Mouse (Mus musculus) forebrain, embryonic 15.5 days (tissue): ENCODE data around the gene Cacna1a. TPM values are rescaled to one million over a fixed set of nuclear protein-coding genes. Genes with fewer than 3 reads are reported as not detected.

Experiments
- ATAC-seq: fragments of 200-750 bp; cut with Nextera tagmentation; replicated peaks from 2 replicates; pipeline ENCODE4 v1.8.0; 2017; ENCODE audit warnings: mild to moderate bottlenecking, moderate TSS enrichment, moderate library complexity
- H3K27ac ChIP-seq: fragments of 300-500 bp; sonication (generic); replicated peaks from 2 replicates; pipeline ENCODE4 v1.5.1; 2015; ENCODE audit warnings: mild to moderate bottlenecking, inconsistent platforms
- H3K27me3 ChIP-seq: fragments of 300-500 bp; sonication (generic); 2 replicates; pipeline ENCODE4 v1.6.1; 2015; ENCODE audit warnings: inconsistent platforms
- H3K36me3 ChIP-seq: fragments of 300-500 bp; sonication (generic); 2 replicates; pipeline ENCODE4 v1.6.1; 2015; ENCODE audit warnings: mild to moderate bottlenecking, inconsistent platforms
- H3K4me1 ChIP-seq: fragments of 300-500 bp; sonication (generic); 2 replicates; pipeline ENCODE4 v1.6.1; 2015; ENCODE audit warnings: inconsistent platforms
- H3K4me2 ChIP-seq: fragments of 300-500 bp; sonication (generic); replicated peaks from 2 replicates; pipeline ENCODE4 v1.6.1; 2015; ENCODE audit warnings: mild to moderate bottlenecking, inconsistent platforms
- H3K4me3 ChIP-seq: fragments of 300-500 bp; sonication (generic); 2 replicates; pipeline ENCODE4 v1.5.1; 2015; ENCODE audit warnings: mild to moderate bottlenecking, inconsistent platforms
- H3K9ac ChIP-seq: fragments of 300-500 bp; sonication (generic); replicated peaks from 2 replicates; pipeline ENCODE4 v1.6.1; 2015; ENCODE audit warnings: mild to moderate bottlenecking, inconsistent platforms
- H3K9me3 ChIP-seq: fragments of 300-500 bp; sonication (generic); 2 replicates; pipeline ENCODE4 v1.6.1; 2016; ENCODE audit warnings: inconsistent platforms
- WGBS: fragments of 180-500 bp; shearing (Covaris S2); methylation state at CpG from one replicate; pipeline ENCODE4 v1.1.7; 2015; ENCODE audit warnings: mixed read lengths; 5-methylcytosine and 5-hydroxymethylcytosine counted together
- polyA plus RNA-seq: library from polyadenylated mRNA; unstranded; fragments of >200 nt; fragmentation: Nextera tagmentation; extraction: Ambion mirVana; gene quantifications from 2 replicates; pipeline ENCODE4 v1.2.1, GENCODE M21; 2015

Cacna1a gene
- polyA plus RNA-seq, 1 experiment from 2014 or later = 12.9 TPM

- Histone ChIP-seq H3K27ac (no peak overlapping the region), H3K36me3 (no peaks in the 10 kb centered on the region), H3K9me3 (no peaks in the 10 kb centered on the region), H3K27me3 (peaks cover 7% of the 10 kb centered on the region; the same call in 1 of the 2 replicates), H3K9ac (no peak overlapping the region), H3K4me3 (no peak overlapping the region), H3K4me2 (no peak overlapping the region), H3K4me1 (no peaks in the 10 kb centered on the region)
- 65% methylated on average over 1 of the region's 1 CpGs for WGBS
- ATAC-seq = no peak
Observed at GRCm38 (mm10) chr8:84365197-84365596, 23.0 kb upstream of the Cacna1a start.

- H3K9ac ChIP-seq = no peak overlapping the region
- ATAC-seq = no peak
- H3K27me3 ChIP-seq = no peaks in the 10 kb centered on the region
- no peak overlapping the region for H3K27ac ChIP-seq
- H3K4me1 ChIP-seq = no peaks in the 10 kb centered on the region
- no peak overlapping the region for H3K4me3 ChIP-seq
- H3K9me3 ChIP-seq = no peaks in the 10 kb centered on the region
- no peak overlapping the region for H3K4me2 ChIP-seq
- no peaks in the 10 kb centered on the region for H3K36me3 ChIP-seq
- 75% methylated on average over 4 of the region's 4 CpGs for WGBS
Observed at GRCm38 (mm10) chr8:84370972-84371371, 17.3 kb upstream of the Cacna1a start.

GRCm38 (mm10) chr8:84375038-84375437 lies 13.2 kb upstream of the Cacna1a start:
- 27% methylated on average over 5 of the region's 5 CpGs for WGBS
- Histone ChIP-seq H3K36me3 (no peaks in the 10 kb centered on the region), H3K4me3 (no peak overlapping the region), H3K27me3 (no peaks in the 10 kb centered on the region), H3K27ac (no peak overlapping the region), H3K9ac (no peak overlapping the region), H3K4me2 (no peak overlapping the region), H3K4me1 (no peaks in the 10 kb centered on the region), H3K9me3 (no peaks in the 10 kb centered on the region)
- no peak for ATAC-seq

- WGBS = 83% methylated on average over 5 of the region's 5 CpGs
- no peak overlapping the region for H3K9ac ChIP-seq
- no peak overlapping the region for H3K4me2 ChIP-seq
- no peaks in the 10 kb centered on the region for H3K27me3 ChIP-seq
- H3K4me1 ChIP-seq = no peaks in the 10 kb centered on the region
- H3K36me3 ChIP-seq = no peaks in the 10 kb centered on the region
- ATAC-seq = no peak
- no peak overlapping the region for H3K4me3 ChIP-seq
- no peak overlapping the region for H3K27ac ChIP-seq
- no peaks in the 10 kb centered on the region for H3K9me3 ChIP-seq
Observed at GRCm38 (mm10) chr8:84375803-84376202, 12.4 kb upstream of the Cacna1a start.

GRCm38 (mm10) chr8:84376564-84376963 lies 11.7 kb upstream of the Cacna1a start:
- H3K36me3 ChIP-seq = no peaks in the 10 kb centered on the region
- H3K27ac ChIP-seq = no peak overlapping the region
- no peak overlapping the region for H3K9ac ChIP-seq
- ATAC-seq = no peak
- no peaks in the 10 kb centered on the region for H3K27me3 ChIP-seq
- no peaks in the 10 kb centered on the region for H3K4me1 ChIP-seq
- no peak overlapping the region for H3K4me2 ChIP-seq
- 77% methylated on average over 6 of the region's 6 CpGs for WGBS
- no peak overlapping the region for H3K4me3 ChIP-seq
- H3K9me3 ChIP-seq = no peaks in the 10 kb centered on the region

GRCm38 (mm10) chr8:84381676-84382075 lies 6.6 kb upstream of the Cacna1a start:
- no peaks in the 10 kb centered on the region for H3K27me3 ChIP-seq
- H3K9me3 ChIP-seq = no peaks in the 10 kb centered on the region
- no peaks in the 10 kb centered on the region for H3K36me3 ChIP-seq
- ATAC-seq = no peak
- no peak overlapping the region for H3K4me2 ChIP-seq
- WGBS = 85% methylated on average over 7 of the region's 7 CpGs
- H3K27ac ChIP-seq = no peak overlapping the region
- no peak overlapping the region for H3K4me3 ChIP-seq
- no peaks in the 10 kb centered on the region for H3K4me1 ChIP-seq
- no peak overlapping the region for H3K9ac ChIP-seq

GRCm38 (mm10) chr8:84388773-84389172 lies 533 bp downstream of the Cacna1a start:
- H3K27me3 ChIP-seq = no peaks in the 10 kb centered on the region
- H3K4me1 ChIP-seq = no peaks in the 10 kb centered on the region
- no peak overlapping the region for H3K27ac ChIP-seq
- H3K36me3 ChIP-seq = no peaks in the 10 kb centered on the region
- no peak overlapping the region for H3K9ac ChIP-seq
- H3K4me3 ChIP-seq = no peak overlapping the region
- no peak for ATAC-seq
- WGBS = 76% methylated on average over 9 of the region's 9 CpGs
- H3K4me2 ChIP-seq = no peak overlapping the region
- H3K9me3 ChIP-seq = no peaks in the 10 kb centered on the region

- Histone ChIP-seq H3K9me3 (no peaks in the 10 kb centered on the region), H3K27ac (no peak overlapping the region), H3K4me3 (no peak overlapping the region), H3K4me1 (no peaks in the 10 kb centered on the region), H3K4me2 (no peak overlapping the region), H3K9ac (no peak overlapping the region), H3K36me3 (no peaks in the 10 kb centered on the region), H3K27me3 (no peaks in the 10 kb centered on the region)
- no peak for ATAC-seq
- WGBS = 91% methylated on average over 3 of the region's 3 CpGs
Observed at GRCm38 (mm10) chr8:84389173-84389572, 933 bp downstream of the Cacna1a start.

- ATAC-seq = no peak
- Histone ChIP-seq H3K4me2 (no peak overlapping the region), H3K27ac (no peak overlapping the region), H3K4me1 (no peaks in the 10 kb centered on the region), H3K9ac (no peak overlapping the region), H3K27me3 (no peaks in the 10 kb centered on the region), H3K36me3 (no peaks in the 10 kb centered on the region), H3K4me3 (no peak overlapping the region), H3K9me3 (no peaks in the 10 kb centered on the region)
- 79% methylated on average over 5 of the region's 5 CpGs for WGBS
Observed at GRCm38 (mm10) chr8:84391611-84392010, 3.4 kb downstream of the Cacna1a start.

- Histone ChIP-seq H3K4me2 (no peak overlapping the region), H3K9me3 (no peaks in the 10 kb centered on the region), H3K27ac (no peak overlapping the region), H3K27me3 (no peaks in the 10 kb centered on the region), H3K4me3 (no peak overlapping the region), H3K9ac (no peak overlapping the region), H3K36me3 (no peaks in the 10 kb centered on the region), H3K4me1 (no peaks in the 10 kb centered on the region)
- 46% methylated on average over 6 of the region's 6 CpGs for WGBS
- ATAC-seq = no peak
Observed at GRCm38 (mm10) chr8:84395751-84396457, 7.7 kb downstream of the Cacna1a start.

GRCm38 (mm10) chr8:84413886-84414851 lies 25.9 kb downstream of the Cacna1a start:
- peak overlapping the region; percentile 85 for H3K4me3 ChIP-seq
- no peaks in the 10 kb centered on the region for H3K9me3 ChIP-seq
- H3K4me1 ChIP-seq = peaks cover 28% of the 10 kb centered on the region
- H3K9ac ChIP-seq = peak overlapping the region; percentile 85
- ATAC-seq = peak; percentile 76
- peak overlapping the region; percentile 88 for H3K4me2 ChIP-seq
- H3K27me3 ChIP-seq = no peaks in the 10 kb centered on the region
- H3K27ac ChIP-seq = peak overlapping the region; percentile 89
- WGBS = 2% methylated on average over 66 of the region's 72 CpGs
- H3K36me3 ChIP-seq = no peaks in the 10 kb centered on the region

- WGBS = 0% methylated on average over 19 of the region's 20 CpGs
- ATAC-seq = no peak
- H3K4me1 ChIP-seq = peaks cover 28% of the 10 kb centered on the region
- peak overlapping the region; percentile 89 for H3K27ac ChIP-seq
- peak overlapping the region; percentile 85 for H3K9ac ChIP-seq
- H3K4me3 ChIP-seq = peak overlapping the region; percentile 85
- no peaks in the 10 kb centered on the region for H3K27me3 ChIP-seq
- no peaks in the 10 kb centered on the region for H3K36me3 ChIP-seq
- peak overlapping the region; percentile 88 for H3K4me2 ChIP-seq
- H3K9me3 ChIP-seq = no peaks in the 10 kb centered on the region
Observed at GRCm38 (mm10) chr8:84414918-84415317, 26.7 kb downstream of the Cacna1a start.
